ENCODE assay signal across 9 mouse cellular contexts in the genomic region with DNA sequence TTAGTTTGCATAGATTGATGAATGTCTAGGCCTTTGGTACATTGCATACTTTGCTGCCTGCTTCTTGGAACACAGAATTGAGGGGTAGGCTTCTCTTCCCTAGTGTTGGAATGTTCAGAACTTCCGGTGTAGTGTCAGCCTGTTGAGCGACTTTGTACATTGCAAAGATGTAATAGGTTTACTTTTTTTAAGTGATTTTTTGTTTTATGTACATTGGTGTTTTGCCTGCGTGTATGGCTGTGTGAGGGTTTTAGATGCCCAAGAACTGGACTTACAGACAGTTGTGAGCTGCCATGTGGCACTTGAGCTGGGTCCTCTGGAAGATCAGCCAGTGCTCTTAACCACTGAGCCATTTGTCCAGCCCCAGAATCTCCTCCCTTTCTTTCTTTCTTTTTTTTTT. TPM values are rescaled to one million over a fixed set of nuclear protein-coding genes. Genes with fewer than 3 reads are reported as not detected.
DNase-seq lines count a peak whose midpoint lies in the region; ATAC-seq lines count a peak whose summit lies in the region.
"Had no signal": no experiment of that assay in that cellular context is flagged by ENCODE, and none has a peak within 500 bp of the region (broad histone marks: within the 10 kb centered on the region; RNA-seq: fewer than 3 reads in every experiment).

No protein-coding gene starts in this region.

- ATAC-seq in heart, embryonic 12.5 days (ENCODE audit: insufficient number of reproducible peaks, low FRiP score): no peak
- no peak for ATAC-seq in hindbrain, embryonic 12.5 days (ENCODE audit: low FRiP score)
- ATAC-seq in midbrain, embryonic 12.5 days (ENCODE audit: low FRiP score, low read depth): no peak
- ATAC-seq: Patski had no signal

- peak overlapping the region; percentile 76 for H3K4me2 ChIP-seq in heart, embryonic 12.5 days
- H3K4me2 ChIP-seq in hindbrain, embryonic 12.5 days (replicated peaks): peak overlapping the region; percentile 92
- H3K4me2 ChIP-seq in midbrain, embryonic 12.5 days (replicated peaks): peak overlapping the region; percentile 88

- H3K27ac ChIP-seq in heart, embryonic 12.5 days (ENCODE audit: poor library complexity, severe bottlenecking): peak overlapping the region; percentile 99; the same call in 1 of the 2 replicates
- H3K27ac ChIP-seq in hindbrain, embryonic 12.5 days: peak overlapping the region; percentile 98; the same call in 1 of the 2 replicates
- peak overlapping the region; percentile 97; the same call in 1 of the 2 replicates for H3K27ac ChIP-seq in midbrain, embryonic 12.5 days (replicated peaks)

- peak overlapping the region; percentile 93 for H3K4me3 ChIP-seq in heart, embryonic 12.5 days
- peak overlapping the region; percentile 98 for H3K4me3 ChIP-seq in hindbrain, embryonic 12.5 days
- peak overlapping the region; percentile 99 for H3K4me3 ChIP-seq in midbrain, embryonic 12.5 days

- WGBS in heart, embryonic 12.5 days: 42% methylated on average over 3 of the region's 3 CpGs
- WGBS in hindbrain, embryonic 12.5 days: 64% methylated on average over 3 of the region's 3 CpGs
- 62% methylated on average over 3 of the region's 3 CpGs for WGBS in midbrain, embryonic 12.5 days

- intact Hi-C loops in heart, postnatal 14 days (cut with DNase I): no loop called here

- peaks cover 23% of the 10 kb centered on the region for H3K4me1 ChIP-seq in heart, embryonic 12.5 days (replicated peaks)
- peaks cover 26% of the 10 kb centered on the region for H3K4me1 ChIP-seq in hindbrain, embryonic 12.5 days
- peaks cover 29% of the 10 kb centered on the region for H3K4me1 ChIP-seq in midbrain, embryonic 12.5 days

- H3K9ac ChIP-seq in heart, embryonic 12.5 days: peak overlapping the region; percentile 67
- H3K9ac ChIP-seq in hindbrain, embryonic 12.5 days: peak overlapping the region; percentile 100; the same call in 1 of the 2 replicates
- H3K9ac ChIP-seq in midbrain, embryonic 12.5 days (replicated peaks): peak overlapping the region; percentile 100

- H3K9me3 ChIP-seq in heart, embryonic 12.5 days (replicated peaks): no peaks in the 10 kb centered on the region
- no peaks in the 10 kb centered on the region for H3K9me3 ChIP-seq in hindbrain, embryonic 12.5 days (replicated peaks)
- no peaks in the 10 kb centered on the region for H3K9me3 ChIP-seq in midbrain, embryonic 12.5 days

- no peak for DNase-seq in heart, postnatal 14 days
- peak; percentile 31 for DNase-seq in NIH3T3 (ENCODE audit: low read depth)
- DNase-seq in cerebellum, adult 11 months: no peak
- DNase-seq in right cerebral cortex, postnatal 10 days (ENCODE audit: low spot score in 2 of 2): no peak
- no peak for DNase-seq in right cerebral cortex, postnatal 36 days (ENCODE audit: low spot score in 2 of 2)

- H3K27me3 ChIP-seq in heart, embryonic 12.5 days (replicated peaks): no peaks in the 10 kb centered on the region
- no peaks in the 10 kb centered on the region for H3K27me3 ChIP-seq in hindbrain, embryonic 12.5 days
- H3K27me3 ChIP-seq in midbrain, embryonic 12.5 days: no peaks in the 10 kb centered on the region
- H3K27me3 ChIP-seq: Patski had no signal

- H3K36me3 ChIP-seq in heart, embryonic 12.5 days: peaks cover 30% of the 10 kb centered on the region
- H3K36me3 ChIP-seq in hindbrain, embryonic 12.5 days: peaks cover 19% of the 10 kb centered on the region
- peaks cover 22% of the 10 kb centered on the region for H3K36me3 ChIP-seq in midbrain, embryonic 12.5 days

RNA-seq across cellular contexts. Expression of a gene that starts 1.1 kb away (rescaled TPM):
- 10.4 and 11.1 TPM in 2 replicates for polyA plus RNA-seq in heart, embryonic 12.5 days (2016; fragmentation: Nextera tagmentation; extraction: Ambion mirVana)
- 10 to 100 TPM; 24.4 to 25.3 TPM for total RNA-seq in heart, postnatal 14 days (2021)
- 13.4 and 14.0 TPM in 2 replicates for polyA plus RNA-seq in hindbrain, embryonic 12.5 days (2016; fragmentation: Nextera tagmentation; extraction: Ambion mirVana)
- polyA plus RNA-seq in midbrain, embryonic 12.5 days (2016; fragmentation: Nextera tagmentation; extraction: Ambion mirVana): 11.8 and 12.4 TPM in 2 replicates
